Mouse (Mus musculus) ES-Bruce4 (cell line): ENCODE measurements around the gene Als2cr12. TPM values are rescaled to one million over a fixed set of nuclear protein-coding genes. Genes with fewer than 3 reads are reported as not detected.
"Not testable (repeated sequence)": the region's sequence is repeated elsewhere in the genome, so short reads cannot be mapped to it uniquely, and the experiment has no call there.

Experiments used
- H3K27ac ChIP-seq: 2 replicates; pipeline ENCODE4 v1.5.1; 2012; ENCODE audit warnings: low read length, inconsistent platforms; ENCODE audit not compliant: insufficient read depth
- H3K27me3 ChIP-seq: 2 replicates; pipeline ENCODE4 v1.6.1; 2012; ENCODE audit warnings: mild to moderate bottlenecking, low read length, inconsistent platforms; ENCODE audit not compliant: control insufficient read depth, poor library complexity, insufficient read depth, severe bottlenecking
- H3K36me3 ChIP-seq: 2 replicates; pipeline ENCODE4 v1.6.1; 2012; ENCODE audit warnings: inconsistent platforms, mild to moderate bottlenecking, low read length, moderate library complexity; ENCODE audit not compliant: control insufficient read depth, poor library complexity, insufficient read depth, severe bottlenecking
- H3K4me1 ChIP-seq: one replicate; pipeline ENCODE4 v1.8.1; 2011; ENCODE audit warnings: low read length; ENCODE audit not compliant: control insufficient read depth, insufficient read depth
- H3K4me3 ChIP-seq: 2 replicates; pipeline ENCODE4 v1.5.1; 2011; ENCODE audit warnings: low read depth, mild to moderate bottlenecking, low read length
- H3K9ac ChIP-seq: 2 replicates; pipeline ENCODE4 v1.6.1; 2012; ENCODE audit warnings: low read depth, mild to moderate bottlenecking, inconsistent platforms; ENCODE audit not compliant: poor library complexity, severe bottlenecking
- H3K9me3 ChIP-seq: replicated peaks from 2 replicates; pipeline ENCODE4 v1.6.1; 2012; ENCODE audit warnings: mild to moderate bottlenecking, low read length, inconsistent platforms; ENCODE audit not compliant: control insufficient read depth, poor library complexity, insufficient read depth, severe bottlenecking
- CTCF ChIP-seq: IDR thresholded peaks from one replicate; pipeline ENCODE4 v1.8.1; 2011; ENCODE audit warnings: low read depth, low read length
- EP300 ChIP-seq: IDR thresholded peaks from 2 replicates; pipeline ENCODE4 v1.6.1; 2011; ENCODE audit warnings: low read depth, low read length; ENCODE audit not compliant: insufficient read depth
- POLR2A ChIP-seq: IDR thresholded peaks from one replicate; pipeline ENCODE4 v1.8.1; 2011; ENCODE audit warnings: low read length; ENCODE audit not compliant: insufficient read depth
- polyA plus RNA-seq: library from polyadenylated mRNA; stranded (reverse); fragments of >200 nt; gene quantifications from 2 replicates; pipeline ENCODE4 v1.2.4, GENCODE M21; 2011; ENCODE audit warnings: low read depth; ENCODE audit not compliant: missing spikeins, insufficient read depth, insufficient read length

Als2cr12 gene
- polyA plus RNA-seq, 1 experiment: not detected

GRCm38 (mm10) chr1:58613786-58614185, 82.0 kb downstream of the Als2cr12 start:
- Histone ChIP-seq H3K9ac (no peak overlapping the region), H3K27me3 (no peaks in the 10 kb centered on the region), H3K4me3 (no peak overlapping the region), H3K4me1 (no peaks in the 10 kb centered on the region), H3K27ac (no peak overlapping the region), H3K9me3 (no peaks in the 10 kb centered on the region), H3K36me3 (no peaks in the 10 kb centered on the region)
- no peak for TF ChIP-seq POLR2A
- TF ChIP-seq EP300: no peak
- TF ChIP-seq CTCF: no peak

GRCm38 (mm10) chr1:58610611-58611010, 85.2 kb downstream of the Als2cr12 start:
- H3K9ac ChIP-seq: no peak overlapping the region
- H3K27me3 ChIP-seq: no peaks in the 10 kb centered on the region
- no peak overlapping the region for H3K27ac ChIP-seq
- no peaks in the 10 kb centered on the region for H3K36me3 ChIP-seq
- TF ChIP-seq CTCF (no peak), POLR2A (no peak)
- no peaks in the 10 kb centered on the region for H3K4me1 ChIP-seq
- H3K9me3 ChIP-seq: 0 out of 2 replicates have a peak, but pooled peaks cover 5% of the 10 kb centered on the region
- H3K4me3 ChIP-seq: no peak overlapping the region

- Histone ChIP-seq H3K9ac (no peak overlapping the region), H3K9me3 (0 out of 2 replicates have a peak, but pooled peaks cover 5% of the 10 kb centered on the region), H3K27me3 (no peaks in the 10 kb centered on the region), H3K4me1 (no peaks in the 10 kb centered on the region), H3K4me3 (no peak overlapping the region), H3K36me3 (no peaks in the 10 kb centered on the region), H3K27ac (no peak overlapping the region)
- no peak for TF ChIP-seq POLR2A
- TF ChIP-seq EP300: no peak
- no peak for TF ChIP-seq CTCF
These were observed 85.6 kb downstream of the Als2cr12 start for GRCm38 (mm10) chr1:58610166-58610565.

- not testable (repeated sequence) for H3K9me3 ChIP-seq, H3K4me1 ChIP-seq
These were observed 86.2 kb downstream of the Als2cr12 start for GRCm38 (mm10) chr1:58609591-58609990.

GRCm38 (mm10) chr1:58603738-58604137, 92.1 kb downstream of the Als2cr12 start:
- Histone ChIP-seq H3K9me3 (0 out of 2 replicates have a peak, but pooled peaks cover 5% of the 10 kb centered on the region), H3K4me1 (no peaks in the 10 kb centered on the region), H3K9ac (no peak overlapping the region), H3K4me3 (no peak overlapping the region), H3K27ac (no peak overlapping the region), H3K36me3 (no peaks in the 10 kb centered on the region), H3K27me3 (no peaks in the 10 kb centered on the region)
- no peak for TF ChIP-seq POLR2A
- TF ChIP-seq EP300: no peak
- no peak for TF ChIP-seq CTCF

More at GRCm38 (mm10) chr1:58609591-58609990, 86.2 kb downstream of the Als2cr12 start:
- not testable (repeated sequence) for H3K27me3 ChIP-seq, H3K36me3 ChIP-seq, H3K27ac ChIP-seq, H3K4me3 ChIP-seq, H3K9ac ChIP-seq

- no peak overlapping the region for H3K27ac ChIP-seq
- 0 out of 2 replicates have a peak, but pooled peaks cover 5% of the 10 kb centered on the region for H3K9me3 ChIP-seq
- H3K4me1 ChIP-seq: no peaks in the 10 kb centered on the region
- H3K4me3 ChIP-seq: no peak overlapping the region
- no peak for TF ChIP-seq EP300
- TF ChIP-seq POLR2A: no peak
- no peak for TF ChIP-seq CTCF
- no peaks in the 10 kb centered on the region for H3K27me3 ChIP-seq
- H3K9ac ChIP-seq: no peak overlapping the region
- H3K36me3 ChIP-seq: no peaks in the 10 kb centered on the region
These were observed 93.1 kb downstream of the Als2cr12 start for GRCm38 (mm10) chr1:58602681-58603080.

Other genes starting within 250 kb of the Als2cr12 start
- 77.7 and 80.2 TPM in 2 replicates for gene Orc2, start 190.9 kb downstream of the Als2cr12 start, polyA plus RNA-seq
- gene Fam126b, start 109.7 kb downstream of the Als2cr12 start, polyA plus RNA-seq: 12.4 and 16.6 TPM in 2 replicates
- 87.0 and 97.9 TPM in 2 replicates for gene Ndufb3, start 109.6 kb downstream of the Als2cr12 start, polyA plus RNA-seq
- gene Cflar, start 15.5 kb upstream of the Als2cr12 start, polyA plus RNA-seq: 14.1 and 16.1 TPM in 2 replicates
- gene Casp8, start 99.4 kb upstream of the Als2cr12 start, polyA plus RNA-seq: 4.0 and 4.5 TPM in 2 replicates